Mouse (Mus musculus) left cerebral cortex, postnatal 14 days (tissue): ENCODE measurements at regions not wholly inside any gene's neighbourhood (a gene's known extent, or its start where the extent isn't known, plus 50 kb on each side); places are given as distances from the start of the nearest gene placed in this dataset.

Experiments used
- DNase-seq, 2 experiments: peaks; one replicate each; pipeline ENCODE4 v3.0.0; 2021 to 2022; ENCODE audit warnings: low spot score in 2 of 2, mixed read lengths in 1 of 2
- intact Hi-C: fragments of 180-260 bp; cut with DNase I; formaldehyde crosslinking; loops from one replicate; pipeline ENCODE4 v1.15.1; 2025

DNA sequence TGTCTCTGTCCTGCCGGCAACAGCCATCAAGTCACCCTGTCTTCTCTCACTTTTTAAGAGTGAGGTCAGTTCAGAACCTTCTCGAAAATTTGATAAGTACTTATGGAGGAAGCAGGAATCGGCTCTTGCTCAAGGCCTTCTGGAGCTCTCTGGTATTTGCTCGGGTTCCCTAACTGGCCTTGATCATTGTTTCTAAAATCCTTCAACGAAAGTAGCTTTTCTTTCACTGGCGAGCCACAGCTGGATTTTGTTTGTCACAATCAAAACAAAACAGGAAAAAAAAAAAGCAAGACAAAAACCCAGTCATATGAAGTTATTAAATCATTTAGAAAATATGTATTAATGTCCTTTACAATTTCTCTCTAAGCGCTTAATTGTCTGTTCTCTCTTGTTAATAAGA is 156.6 kb upstream of the Tex13c2 start:
- intact Hi-C loops, result no loop called here
- DNase-seq, result no peak

DNA sequence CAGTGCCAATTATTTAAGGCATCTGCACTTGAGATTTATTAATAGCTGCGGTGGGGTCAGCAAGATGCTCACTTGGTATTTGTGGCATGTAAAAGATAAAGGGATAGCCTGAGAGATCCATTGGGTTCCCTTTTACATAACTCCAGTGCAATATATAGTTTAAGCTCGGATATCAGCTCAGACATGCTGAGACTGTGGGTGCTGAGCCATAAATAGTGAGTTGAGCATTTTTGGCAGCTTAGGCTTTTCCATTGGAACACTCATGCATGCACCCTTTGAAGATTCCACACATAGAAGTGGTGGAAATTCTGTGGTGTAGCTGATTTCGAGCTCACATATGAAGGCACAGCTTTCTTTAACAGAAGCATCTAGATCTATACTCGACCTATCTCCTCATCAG is 155.9 kb upstream of the Tex13c2 start:
- DNase-seq, result peak; percentile 5 to 57

GRCm38 (mm10) chrX:42334794-42335193 is 154.7 kb upstream of the Tex13c2 start:
- intact Hi-C loops, result no loop called here
- no peak for DNase-seq

More for the DNA sequence above, 155.9 kb upstream of the Tex13c2 start:
- intact Hi-C loops, result no loop called here

DNA sequence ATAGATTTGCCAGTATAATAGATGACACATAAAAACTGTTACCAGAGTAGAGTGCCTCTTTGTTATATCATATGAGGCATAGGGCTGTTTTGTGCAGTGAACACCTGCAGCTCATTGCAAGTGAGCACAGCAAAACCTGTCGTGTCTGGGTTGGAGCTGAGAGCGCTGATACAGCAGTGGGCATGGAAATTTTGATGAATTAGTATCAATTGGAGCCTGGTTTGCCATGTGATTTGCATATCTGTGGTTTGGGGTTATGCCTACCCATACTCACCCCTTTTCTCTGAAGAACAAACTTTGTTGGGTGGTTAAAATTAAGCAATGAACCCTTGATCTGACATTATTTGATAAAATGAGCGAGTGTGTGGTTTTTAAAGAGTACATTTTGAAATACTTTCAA is 152.7 kb upstream of the Tex13c2 start:
- intact Hi-C loops, result no loop called here
- no peak for DNase-seq

DNA sequence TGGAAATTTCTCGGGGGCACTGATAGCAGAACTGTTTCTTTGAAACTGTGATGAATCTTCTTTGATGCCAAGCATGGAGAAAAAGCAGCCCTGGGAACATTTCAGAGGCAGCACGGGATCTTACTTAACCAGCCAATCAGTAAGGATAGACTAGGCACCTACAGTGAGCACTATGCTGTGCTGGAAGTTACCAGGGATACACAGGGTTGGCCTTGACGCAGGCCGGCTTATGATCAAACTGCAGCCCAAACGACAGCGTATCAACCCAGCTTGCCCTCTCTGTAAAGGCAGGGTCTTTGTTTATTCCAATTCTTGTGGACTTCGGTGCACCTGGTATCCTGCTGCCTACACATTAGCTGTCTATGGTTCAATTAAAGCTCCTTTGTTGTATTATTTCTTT is 147.1 kb upstream of the Tex13c2 start:
- DNase-seq, result no peak
- intact Hi-C loops, result no loop called here

GRCm38 (mm10) chrX:42342951-42343879 is 146.3 kb upstream of the Tex13c2 start:
- intact Hi-C loops, result no loop called here
- peak in 1 of 2 experiments; percentile 28 for DNase-seq

- DNase-seq, result no peak
- intact Hi-C loops, result no loop called here
Observed at GRCm38 (mm10) chrX:42352610-42353254, 136.8 kb upstream of the Tex13c2 start.

DNA sequence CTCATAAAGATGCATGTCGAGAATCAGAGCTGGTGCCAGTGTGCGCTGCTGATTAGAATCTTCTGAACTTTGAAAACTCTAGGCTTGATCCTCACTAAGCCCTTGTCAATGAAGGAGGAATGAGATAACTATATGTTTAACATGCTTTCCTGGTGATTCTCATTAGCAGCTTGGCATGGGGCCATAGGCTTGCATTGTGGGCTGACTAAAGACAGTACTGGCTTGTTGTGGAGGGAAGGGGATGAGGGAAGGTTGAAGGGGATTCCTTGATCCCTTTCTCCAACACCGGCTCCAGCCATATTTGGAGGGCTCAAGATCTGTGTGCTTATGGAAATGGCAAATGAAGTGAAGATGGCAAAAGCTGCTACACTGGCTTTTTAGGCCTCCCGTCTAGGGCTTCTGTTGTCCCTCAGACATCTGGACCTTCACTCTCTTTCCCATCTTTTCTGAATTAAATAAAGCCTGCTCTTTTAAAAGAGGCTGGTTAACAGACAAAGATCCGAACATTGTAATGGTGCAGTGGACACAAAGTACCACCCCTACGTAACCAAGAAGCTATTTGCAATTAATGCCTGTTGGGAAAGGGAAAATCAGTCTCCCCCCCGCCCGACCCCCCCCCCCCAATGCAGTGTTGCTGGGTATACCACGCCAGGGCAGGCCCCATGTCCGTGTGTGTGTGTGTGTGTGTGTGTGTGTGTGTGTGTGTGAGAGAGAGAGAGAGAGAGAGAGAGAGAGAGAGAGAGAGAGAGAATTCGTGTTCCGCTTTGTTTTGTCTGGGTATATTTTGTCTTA is 129.9 kb upstream of the Tex13c2 start:
- no peak for DNase-seq
- intact Hi-C loops, result no loop called here

GRCm38 (mm10) chrX:42360173-42360931 is 129.1 kb upstream of the Tex13c2 start:
- intact Hi-C loops, result no loop called here
- peak in 1 of 2 experiments; percentile 18 for DNase-seq

GRCm38 (mm10) chrX:42360973-42361372 is 128.5 kb upstream of the Tex13c2 start:
- DNase-seq, result no peak
- intact Hi-C loops, result no loop called here

- no peak for DNase-seq
- intact Hi-C loops, result no loop called here
Observed at GRCm38 (mm10) chrX:42361400-42362028, 128.0 kb upstream of the Tex13c2 start.

GRCm38 (mm10) chrX:42364137-42364536 is 125.4 kb upstream of the Tex13c2 start:
- DNase-seq, result no peak
- intact Hi-C loops, result no loop called here

- peak in 1 of 2 experiments; percentile 54 for DNase-seq
- intact Hi-C loops, result no loop called here
Observed at GRCm38 (mm10) chrX:42373794-42374398, 115.6 kb upstream of the Tex13c2 start.

GRCm38 (mm10) chrX:42393836-42394556 is 95.5 kb upstream of the Tex13c2 start:
- no peak for DNase-seq
- intact Hi-C loops, result no loop called here

DNA sequence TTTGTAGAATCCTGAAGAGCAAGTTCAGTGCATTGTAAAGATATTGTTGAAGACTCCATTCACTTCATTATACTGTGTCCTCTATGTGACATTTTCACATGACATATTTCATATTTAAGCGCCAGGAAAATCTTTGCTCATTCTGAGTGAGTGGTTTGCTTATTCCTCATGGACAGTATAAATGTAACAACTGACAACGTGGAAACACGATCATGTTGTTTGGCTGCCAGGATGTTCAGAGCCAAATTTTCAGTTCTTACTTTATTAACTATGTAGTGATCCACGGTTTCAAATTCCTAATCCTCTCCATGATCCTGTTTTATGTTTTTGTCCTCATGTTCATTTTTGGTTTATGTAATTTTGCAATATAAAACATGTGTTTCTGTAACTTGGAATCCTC is 93.0 kb upstream of the Tex13c2 start:
- no peak for DNase-seq
- intact Hi-C loops, result no loop called here

GRCm38 (mm10) chrX:42398836-42399235 is 90.7 kb upstream of the Tex13c2 start:
- DNase-seq, result no peak
- intact Hi-C loops, result no loop called here

GRCm38 (mm10) chrX:42399343-42399742 is 90.1 kb upstream of the Tex13c2 start:
- DNase-seq, result no peak
- intact Hi-C loops, result no loop called here

- no peak for DNase-seq
- intact Hi-C loops, result no loop called here
Observed at GRCm38 (mm10) chrX:42401091-42401490, 88.4 kb upstream of the Tex13c2 start.
